Mouse (Mus musculus) subcutaneous adipose tissue, adult 2 months (tissue): ENCODE data around the gene Slc6a20a. TPM values are rescaled to one million over a fixed set of nuclear protein-coding genes. Genes with fewer than 3 reads are reported as not detected.

Experiments
- polyA plus RNA-seq: library from polyadenylated mRNA; depleted of rRNA; stranded (reverse); fragments of >200 nt; gene quantifications from 2 replicates; pipeline ENCODE4 v1.2.3, GENCODE M21; 2012; ENCODE audit warnings: low replicate concordance; rRNA removed

Gene Slc6a20a
- polyA plus RNA-seq = not detected in 2 replicates

GRCm38 (mm10) chr9:123678327-123679105 lies at the start of gene Slc6a20a, which contains the start of gene Ccr9:
TSS of gene Slc6a20a (minus strand) at chr9:123678885.
TSS of gene Ccr9 (plus strand) at chr9:123678439.

GRCm38 (mm10) chr9:123717186-123718008 lies 38.7 kb upstream of the Slc6a20a start, which contains the start of gene Lztfl1:
TSS of gene Lztfl1 (minus strand) at chr9:123717697.

GRCm38 (mm10) chr9:123632281-123632680 lies 46.4 kb downstream of the Slc6a20a start, which contains the start of gene Slc6a20b:
TSS of gene Slc6a20b (minus strand) at chr9:123632565.

Other genes starting within 250 kb of the Slc6a20a start
- 56.9 and 75.0 TPM in 2 replicates for gene Limd1, start 200.2 kb downstream of the Slc6a20a start, polyA plus RNA-seq
- 12.2 and 15.9 TPM in 2 replicates for gene Sacm1l, start 149.1 kb downstream of the Slc6a20a start, polyA plus RNA-seq
- 0.01 and 0.03 TPM in 2 replicates for gene Slc6a20b, start 46.3 kb downstream of the Slc6a20a start, polyA plus RNA-seq
- 0.27 and 0.42 TPM in 2 replicates for gene Ccr9, start 446 bp downstream of the Slc6a20a start, polyA plus RNA-seq
- 4.2 and 5.2 TPM in 2 replicates for gene Lztfl1, start 38.8 kb upstream of the Slc6a20a start, polyA plus RNA-seq
- gene Cxcr6, start 127.6 kb upstream of the Slc6a20a start, polyA plus RNA-seq = 0.92 and 1.7 TPM in 2 replicates
- 8.9 and 15.0 TPM in 2 replicates for gene Fyco1, start 173.0 kb upstream of the Slc6a20a start, polyA plus RNA-seq
- 0.40 and 1.3 TPM in 2 replicates for gene Xcr1, start 183.1 kb upstream of the Slc6a20a start, polyA plus RNA-seq